Mouse (Mus musculus): Measurements from ENCODE around the gene Cxcr5. TPM values are rescaled to one million over a fixed set of nuclear protein-coding genes. Genes with fewer than 3 reads are reported as not detected.

Gene Cxcr5
- polyA plus RNA-seq, 2 experiments: 0.10 to 0.30 TPM

GRCm38 (mm10) chr9:44599616-44600015 is 37.9 kb upstream of the Cxcr5 start:
- 37% methylated on average over 6 of the region's 6 CpGs for WGBS

GRCm38 (mm10) chr9:44598899-44599495 is 37.3 kb upstream of the Cxcr5 start:
- H3K4me3 ChIP-seq (replicated peaks; ENCODE audit: low read length): peak overlapping the region; percentile 18
- H3K9ac ChIP-seq (ENCODE audit: low read depth, low read length, severe bottlenecking): peak overlapping the region; percentile 45; the same call in 1 of the 2 replicates
- H3K4me1 ChIP-seq (ENCODE audit: control insufficient read depth, insufficient read depth, low read length): peaks cover 15% of the 10 kb centered on the region
- DNase-seq (ENCODE audit: low spot score) (peak; percentile 44), ATAC-seq (ENCODE audit: low FRiP score, low read depth) (no peak)
- H3K27ac ChIP-seq (replicated peaks; ENCODE audit: low read depth, low read length): no peak overlapping the region
- no peaks in the 10 kb centered on the region for H3K36me3 ChIP-seq (ENCODE audit: control insufficient read depth, insufficient read depth, low read length)
- peak overlapping the region; percentile 41 for H3K4me2 ChIP-seq (replicated peaks; ENCODE audit: low read depth, low read length, severe bottlenecking)
- no peaks in the 10 kb centered on the region for H3K9me3 ChIP-seq (ENCODE audit: control insufficient read depth, low read length)
- WGBS: 7% methylated on average over 18 of the region's 18 CpGs
- H3K27me3 ChIP-seq (ENCODE audit: control insufficient read depth, insufficient read depth, low read length): no peaks in the 10 kb centered on the region
- TF ChIP-seq POLR2A (IDR thresholded peaks at IDR 0.05; ENCODE audit: borderline replicate concordance, extremely low read depth, insufficient read depth, insufficient read length): no peak

More at GRCm38 (mm10) chr9:44599616-44600015, 37.9 kb upstream of the Cxcr5 start:
- ATAC-seq (ENCODE audit: low FRiP score, low read depth) (no peak), DNase-seq (ENCODE audit: low spot score) (no peak)
- H3K4me2 ChIP-seq (replicated peaks; ENCODE audit: low read depth, low read length, severe bottlenecking): no peak overlapping the region
- no peak overlapping the region for H3K4me3 ChIP-seq (replicated peaks; ENCODE audit: low read length)
- H3K36me3 ChIP-seq (ENCODE audit: control insufficient read depth, insufficient read depth, low read length): no peaks in the 10 kb centered on the region
- no peak for TF ChIP-seq POLR2A (IDR thresholded peaks at IDR 0.05; ENCODE audit: borderline replicate concordance, extremely low read depth, insufficient read depth, insufficient read length)
- H3K9me3 ChIP-seq (ENCODE audit: control insufficient read depth, low read length): no peaks in the 10 kb centered on the region
- H3K9ac ChIP-seq (ENCODE audit: low read depth, low read length, severe bottlenecking): no peak overlapping the region
- peaks cover 15% of the 10 kb centered on the region for H3K4me1 ChIP-seq (ENCODE audit: control insufficient read depth, insufficient read depth, low read length)
- no peak overlapping the region for H3K27ac ChIP-seq (replicated peaks; ENCODE audit: low read depth, low read length)
- H3K27me3 ChIP-seq (ENCODE audit: control insufficient read depth, insufficient read depth, low read length): no peaks in the 10 kb centered on the region

DNA sequence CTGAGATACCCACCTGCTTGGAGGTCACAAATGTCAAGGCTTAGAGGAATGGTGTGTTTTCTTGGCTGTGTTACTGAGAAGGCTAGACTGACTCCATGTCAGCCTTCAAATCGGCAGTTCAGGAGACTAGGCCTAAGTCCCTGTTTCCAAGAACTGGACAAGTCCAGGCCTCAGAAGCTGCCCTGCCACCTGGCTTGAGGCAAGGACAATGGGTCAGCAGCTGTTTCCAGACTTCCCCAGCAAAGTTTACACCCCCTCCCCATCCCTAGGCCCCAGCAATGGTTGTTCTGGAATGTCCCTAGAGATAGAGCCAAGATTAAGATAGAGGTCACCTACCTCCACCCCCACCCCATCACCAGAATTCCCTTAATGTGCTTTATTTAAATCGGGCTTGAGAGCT is 36.1 kb upstream of the Cxcr5 start:
- TF ChIP-seq POLR2A (IDR thresholded peaks at IDR 0.05; ENCODE audit: borderline replicate concordance, extremely low read depth, insufficient read depth, insufficient read length): no peak
- Histone ChIP-seq H3K27ac (replicated peaks; ENCODE audit: low read depth, low read length) (no peak overlapping the region), H3K36me3 (ENCODE audit: control insufficient read depth, insufficient read depth, low read length) (no peaks in the 10 kb centered on the region), H3K4me1 (ENCODE audit: control insufficient read depth, insufficient read depth, low read length) (peaks cover 9% of the 10 kb centered on the region), H3K4me2 (replicated peaks; ENCODE audit: low read depth, low read length, severe bottlenecking) (no peak overlapping the region), H3K27me3 (ENCODE audit: control insufficient read depth, insufficient read depth, low read length) (no peaks in the 10 kb centered on the region), H3K9me3 (ENCODE audit: control insufficient read depth, low read length) (no peaks in the 10 kb centered on the region), H3K9ac (ENCODE audit: low read depth, low read length, severe bottlenecking) (no peak overlapping the region), H3K4me3 (replicated peaks; ENCODE audit: low read length) (no peak overlapping the region)
- 87% methylated on average over 2 of the region's 2 CpGs for WGBS
- no peak for DNase-seq (ENCODE audit: low spot score)
- no peak for ATAC-seq (ENCODE audit: low FRiP score, low read depth)

DNA sequence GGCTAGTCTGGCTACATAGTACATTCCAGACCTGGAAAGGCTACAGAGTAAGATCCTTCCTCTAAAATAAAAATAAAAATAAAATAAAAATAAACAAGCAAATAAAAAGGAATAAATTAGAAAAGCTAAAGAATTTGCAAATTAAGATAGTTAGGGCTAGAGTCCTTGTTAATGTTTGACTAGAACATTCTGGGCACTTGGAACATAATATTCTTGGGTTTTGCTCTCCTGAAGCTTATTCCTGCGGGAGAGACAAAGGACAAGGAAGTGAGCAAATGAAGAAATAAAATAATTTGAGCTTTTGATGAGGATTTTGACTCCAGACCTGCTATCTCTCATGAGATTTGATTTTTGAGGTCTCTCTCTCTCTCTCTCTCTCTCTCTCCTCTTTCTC is 33.9 kb upstream of the Cxcr5 start:
- no peak for TF ChIP-seq POLR2A (IDR thresholded peaks at IDR 0.05; ENCODE audit: borderline replicate concordance, extremely low read depth, insufficient read depth, insufficient read length)
- Histone ChIP-seq H3K27ac (replicated peaks; ENCODE audit: low read depth, low read length) (no peak overlapping the region), H3K4me3 (replicated peaks; ENCODE audit: low read length) (no peak overlapping the region), H3K36me3 (ENCODE audit: control insufficient read depth, insufficient read depth, low read length) (no peaks in the 10 kb centered on the region), H3K4me1 (ENCODE audit: control insufficient read depth, insufficient read depth, low read length) (peaks cover 8% of the 10 kb centered on the region; the same call in 1 of the 2 replicates), H3K9me3 (ENCODE audit: control insufficient read depth, low read length) (no peaks in the 10 kb centered on the region), H3K9ac (ENCODE audit: low read depth, low read length, severe bottlenecking) (no peak overlapping the region), H3K27me3 (ENCODE audit: control insufficient read depth, insufficient read depth, low read length) (no peaks in the 10 kb centered on the region), H3K4me2 (replicated peaks; ENCODE audit: low read depth, low read length, severe bottlenecking) (no peak overlapping the region)
- no peak for ATAC-seq (ENCODE audit: low FRiP score, low read depth)
- 71% methylated on average over 1 of the region's 1 CpGs for WGBS
- no peak for DNase-seq (ENCODE audit: low spot score)

GRCm38 (mm10) chr9:44594901-44595536 is 33.3 kb upstream of the Cxcr5 start:
- 82% methylated on average over 9 of the region's 9 CpGs for WGBS
- no peak overlapping the region for H3K4me2 ChIP-seq (replicated peaks; ENCODE audit: low read depth, low read length, severe bottlenecking)
- no peak overlapping the region for H3K4me3 ChIP-seq (replicated peaks; ENCODE audit: low read length)

More at GRCm38 (mm10) chr9:44594901-44595536, 33.3 kb upstream of the Cxcr5 start:
- no peaks in the 10 kb centered on the region for H3K9me3 ChIP-seq (ENCODE audit: control insufficient read depth, low read length)
- ATAC-seq (ENCODE audit: low FRiP score, low read depth): no peak
- TF ChIP-seq POLR2A (IDR thresholded peaks at IDR 0.05; ENCODE audit: borderline replicate concordance, extremely low read depth, insufficient read depth, insufficient read length): no peak
- no peak for DNase-seq (ENCODE audit: low spot score)
- no peaks in the 10 kb centered on the region for H3K27me3 ChIP-seq (ENCODE audit: control insufficient read depth, insufficient read depth, low read length)
- no peak overlapping the region for H3K27ac ChIP-seq (replicated peaks; ENCODE audit: low read depth, low read length)
- peaks cover 8% of the 10 kb centered on the region; the same call in 1 of the 2 replicates for H3K4me1 ChIP-seq (ENCODE audit: control insufficient read depth, insufficient read depth, low read length)
- no peaks in the 10 kb centered on the region for H3K36me3 ChIP-seq (ENCODE audit: control insufficient read depth, insufficient read depth, low read length)
- H3K9ac ChIP-seq (ENCODE audit: low read depth, low read length, severe bottlenecking): no peak overlapping the region

Data from limb, embryonic 14.5 days (tissue).